Mouse (Mus musculus) liver, embryonic 14.5 days (tissue): ENCODE measurements around the gene Exosc1.

Experiments
- CTCF ChIP-seq: IDR thresholded peaks from 2 replicates; pipeline ENCODE4 v1.5.1; 2016; ENCODE audit warnings: antibody characterized with exemption, low read depth, control low read depth
- EP300 ChIP-seq: IDR thresholded peaks from 2 replicates; pipeline ENCODE4 v1.6.1; 2016; ENCODE audit warnings: antibody characterized with exemption, low read depth

DNA sequence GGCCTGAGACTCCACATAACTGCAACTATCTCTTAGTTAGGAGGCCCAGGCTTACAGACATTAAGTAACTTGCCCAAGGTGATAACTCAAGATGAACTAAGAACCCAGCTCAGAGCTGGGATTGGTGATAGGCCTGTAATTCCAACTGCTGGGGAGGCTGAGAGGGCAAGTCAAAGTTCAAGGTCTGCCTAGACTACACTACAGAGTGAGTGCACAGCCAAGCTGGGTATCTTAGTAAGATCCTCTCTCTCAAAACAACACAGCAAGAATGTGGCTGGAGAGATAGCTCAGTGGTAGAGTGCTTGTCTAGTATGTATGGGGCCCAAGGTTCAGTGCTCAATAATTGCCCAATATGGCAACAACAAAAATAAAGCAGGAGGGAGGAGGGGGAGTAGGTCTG, 45.0 kb downstream of the Exosc1 start:
- TF ChIP-seq CTCF (no peak), EP300 (no peak)
